Mouse (Mus musculus): ENCODE results near the gene Larp1.

The Larp1 gene

GRCm38 (mm10) chr11:58100006-58100405 lies 91.1 kb downstream of the Larp1 start:
- no peak for DNase-seq (ENCODE audit: low spot score)

- no peak for DNase-seq (ENCODE audit: low spot score)
These were observed 92.4 kb downstream of the Larp1 start for GRCm38 (mm10) chr11:58101194-58101720.

GRCm38 (mm10) chr11:58102146-58102545 lies 93.3 kb downstream of the Larp1 start:
- no peak for DNase-seq (ENCODE audit: low spot score)

- DNase-seq (ENCODE audit: low spot score), result no peak
These were observed 93.9 kb downstream of the Larp1 start for GRCm38 (mm10) chr11:58102581-58103343.

GRCm38 (mm10) chr11:58103344-58103653 lies 94.4 kb downstream of the Larp1 start:
- DNase-seq (ENCODE audit: low spot score), result no peak

GRCm38 (mm10) chr11:58103697-58104306 lies 94.9 kb downstream of the Larp1 start, which contains the start of gene Cnot8:
Cnot8 (plus strand) TSS chr11:58104153.
- peak; percentile 99 for DNase-seq (ENCODE audit: low spot score)

GRCm38 (mm10) chr11:58104351-58104791 lies 95.5 kb downstream of the Larp1 start:
- peak; percentile 65 for DNase-seq (ENCODE audit: low spot score)

- DNase-seq (ENCODE audit: low spot score), result no peak
These were observed 98.1 kb downstream of the Larp1 start for GRCm38 (mm10) chr11:58107009-58107408.

- no peak for DNase-seq (ENCODE audit: low spot score)
These were observed 98.9 kb downstream of the Larp1 start for GRCm38 (mm10) chr11:58107664-58108337.

Data from embryo, embryonic 10.5 days (tissue).